Mouse (Mus musculus) CH12.LX (cell line): Measurements from ENCODE around the gene Ilf3. TPM values are rescaled to one million over a fixed set of nuclear protein-coding genes. Genes with fewer than 3 reads are reported as not detected.

Experiments used
- DNase-seq: peaks from one replicate; pipeline ENCODE4 v3.0.0-alpha.2; 2013; ENCODE audit errors: extremely low read depth
- H3K27ac ChIP-seq: 2 replicates; pipeline ENCODE4 v1.5.1; 2012; ENCODE audit warnings: low read depth, mild to moderate bottlenecking, control low read depth, moderate library complexity; ENCODE audit not compliant: insufficient read depth
- H3K27me3 ChIP-seq: replicated peaks from 2 replicates; pipeline ENCODE3; 2012; ENCODE audit warnings: inconsistent platforms
- H3K36me3 ChIP-seq, 2 experiments: replicated peaks in 1 of 2; 2 replicates each; pipeline versions ENCODE3 to v1.6.1; 2012; ENCODE audit warnings: inconsistent platforms in 1 of 2, low read length in 1 of 2, mild to moderate bottlenecking in 1 of 2, mixed read lengths in 1 of 2, moderate library complexity in 1 of 2; ENCODE audit not compliant: control insufficient read depth in 1 of 2, insufficient read depth in 1 of 2
- H3K4me1 ChIP-seq, 2 experiments: 2 replicates each; pipeline ENCODE4 v1.6.1; 2012; ENCODE audit warnings: inconsistent platforms in 1 of 2, moderate library complexity in 1 of 2; ENCODE audit not compliant: insufficient read depth in 2 of 2, control insufficient read depth in 1 of 2
- H3K4me2 ChIP-seq: 2 replicates; pipeline ENCODE4 v1.6.1; 2012; ENCODE audit warnings: low read depth, mild to moderate bottlenecking, control low read depth; ENCODE audit not compliant: poor library complexity, insufficient read depth, severe bottlenecking
- H3K4me3 ChIP-seq, 3 experiments: fragments of 150-350 bp in 1 of 3; sonication (generic) in 1 of 3; replicated peaks in 1 of 3; 2 replicates each; pipeline versions ENCODE3 to v1.5.1; 2011 to 2012; ENCODE audit warnings: low read depth in 2 of 3, low read length in 2 of 3, mild to moderate bottlenecking in 2 of 3, moderate library complexity in 2 of 3, control low read depth in 1 of 3, improper control_type of control experiment in 1 of 3, inconsistent platforms in 1 of 3, mixed read lengths in 1 of 3; ENCODE audit not compliant: poor library complexity in 1 of 3
- H3K79me2 ChIP-seq: replicated peaks from 2 replicates; pipeline ENCODE4 v1.6.1; 2012; ENCODE audit warnings: mild to moderate bottlenecking, moderate library complexity; ENCODE audit not compliant: control insufficient read depth, poor library complexity, insufficient read depth, severe bottlenecking; ENCODE audit errors: extremely low read depth
- H3K9ac ChIP-seq: 2 replicates; pipeline ENCODE4 v1.6.1; 2012; ENCODE audit warnings: low read depth, mild to moderate bottlenecking, control low read depth, moderate library complexity; ENCODE audit not compliant: insufficient read depth
- H3K9me3 ChIP-seq: replicated peaks from 2 replicates; pipeline ENCODE3; 2012; ENCODE audit warnings: low read length, inconsistent platforms, mixed read lengths
- ELF1 ChIP-seq: IDR thresholded peaks from 2 replicates; pipeline ENCODE4 v1.6.1; 2014; ENCODE audit warnings: low read depth, mild to moderate bottlenecking, inconsistent platforms, low read length, improper control_type of control experiment
- JUN ChIP-seq: IDR thresholded peaks from 2 replicates; pipeline ENCODE4 v1.6.1; 2011; ENCODE audit warnings: low read depth, mild to moderate bottlenecking, low read length, improper control_type of control experiment, moderate library complexity; ENCODE audit not compliant: insufficient read depth
- MAFK ChIP-seq: IDR thresholded peaks from 2 replicates; pipeline ENCODE4 v1.6.1; 2011; ENCODE audit warnings: low read length, improper control_type of control experiment; ENCODE audit not compliant: insufficient replicate concordance
- MAZ ChIP-seq: IDR thresholded peaks from 2 replicates; pipeline ENCODE4 v1.6.1; 2012; ENCODE audit warnings: low read depth, mild to moderate bottlenecking, inconsistent platforms, low read length, improper control_type of control experiment, moderate library complexity
- MXI1 ChIP-seq: IDR thresholded peaks from 2 replicates; pipeline ENCODE4 v1.6.1; 2011; ENCODE audit warnings: mild to moderate bottlenecking, low read depth, low read length, improper control_type of control experiment
- MYC ChIP-seq: IDR thresholded peaks from 2 replicates; pipeline ENCODE4 v1.6.1; 2011; ENCODE audit warnings: low read depth, mild to moderate bottlenecking, improper control_type of control experiment, low read length
- NRF1 ChIP-seq: IDR thresholded peaks from 2 replicates; pipeline ENCODE4 v1.6.1; 2014; ENCODE audit warnings: low read depth, mild to moderate bottlenecking, inconsistent platforms, low read length, improper control_type of control experiment, moderate library complexity
- PAX5 ChIP-seq: IDR thresholded peaks from 2 replicates; pipeline ENCODE4 v1.6.1; 2012; ENCODE audit warnings: low read length, inconsistent platforms, mixed read lengths
- POLR2A ChIP-seq: IDR thresholded peaks from 2 replicates; pipeline ENCODE4 v1.6.1; 2011; ENCODE audit warnings: low read depth, mild to moderate bottlenecking, improper control_type of control experiment, low read length
- POLR2AphosphoS2 ChIP-seq: IDR thresholded peaks from 2 replicates; pipeline ENCODE4 v1.6.1; 2011; ENCODE audit warnings: low read depth, low read length, improper control_type of control experiment
- RAD21 ChIP-seq: IDR thresholded peaks from 2 replicates; pipeline ENCODE4 v1.6.1; 2011; ENCODE audit warnings: low read depth, mild to moderate bottlenecking, low read length, improper control_type of control experiment, moderate library complexity
- SIN3A ChIP-seq: IDR thresholded peaks from 2 replicates; pipeline ENCODE4 v1.6.1; 2012; ENCODE audit warnings: low read length, improper control_type of control experiment, inconsistent platforms
- TBP ChIP-seq: conservative IDR thresholded peaks from 2 replicates; pipeline ENCODE4 v1.6.1; 2011; ENCODE audit warnings: low read depth, low read length, improper control_type of control experiment
- TCF12 ChIP-seq: IDR thresholded peaks from 2 replicates; pipeline ENCODE4 v1.6.1; 2014; ENCODE audit warnings: low read depth, mild to moderate bottlenecking, inconsistent platforms, low read length, improper control_type of control experiment
- UBTF ChIP-seq: IDR thresholded peaks from 2 replicates; pipeline ENCODE4 v1.6.1; 2012; ENCODE audit warnings: low read depth, mild to moderate bottlenecking, inconsistent platforms, low read length, improper control_type of control experiment, moderate library complexity
- USF1 ChIP-seq: IDR thresholded peaks from 2 replicates; pipeline ENCODE4 v1.6.1; 2014; ENCODE audit warnings: low read depth, mild to moderate bottlenecking, inconsistent platforms, low read length, improper control_type of control experiment
- ZKSCAN1 ChIP-seq: IDR thresholded peaks from 2 replicates; pipeline ENCODE4 v1.6.1; 2012; ENCODE audit warnings: low read depth, inconsistent platforms, low read length, improper control_type of control experiment, borderline replicate concordance
- ZMIZ1 ChIP-seq: IDR thresholded peaks from 2 replicates; pipeline ENCODE4 v1.6.1; 2012; ENCODE audit warnings: low read depth, mild to moderate bottlenecking, inconsistent platforms, low read length, improper control_type of control experiment
- ZNF384 ChIP-seq: IDR thresholded peaks from 2 replicates; pipeline ENCODE4 v1.6.1; 2012; ENCODE audit warnings: low read depth, low read length, improper control_type of control experiment, inconsistent platforms
- dilution Hi-C: fragments of 300-500 bp; cut with MboI; formaldehyde crosslinking; loops from 2 replicates; pipeline ENCODE4 v1.14.3; 2020; ENCODE audit warnings: low sequenced_read_pairs; ENCODE audit not compliant: extremely low pct_unique_long_range_greater_than_20kb, extremely low pct_ligation_motif_present
- in situ Hi-C: fragments of 300-500 bp; cut with MboI; formaldehyde crosslinking; loops from 3 replicates; pipeline ENCODE4 v1.14.3; 2019; ENCODE audit warnings: low sequenced_read_pairs, low pct_ligation_motif_present, low pct_unique_long_range_greater_than_20kb, mixed read lengths
- polyA plus RNA-seq: library from polyadenylated mRNA; unstranded; fragments of >175 nt; gene quantifications from 2 replicates; pipeline ENCODE4 v1.2.1, GENCODE M21; 2012; ENCODE audit warnings: low read depth; ENCODE audit not compliant: insufficient read length
- total RNA-seq, 2 experiments: library from RNA; depleted of rRNA; stranded (reverse); fragments of 300-350 nt in 1 of 2; fragments of >200 nt in 1 of 2; gene quantifications; 2 replicates each; pipeline ENCODE4 v1.2.3; 2012 to 2014

Gene Ilf3
- total and polyA plus RNA-seq, 3 experiments = 72.8 to 128 (median 77.3) TPM

DNA sequence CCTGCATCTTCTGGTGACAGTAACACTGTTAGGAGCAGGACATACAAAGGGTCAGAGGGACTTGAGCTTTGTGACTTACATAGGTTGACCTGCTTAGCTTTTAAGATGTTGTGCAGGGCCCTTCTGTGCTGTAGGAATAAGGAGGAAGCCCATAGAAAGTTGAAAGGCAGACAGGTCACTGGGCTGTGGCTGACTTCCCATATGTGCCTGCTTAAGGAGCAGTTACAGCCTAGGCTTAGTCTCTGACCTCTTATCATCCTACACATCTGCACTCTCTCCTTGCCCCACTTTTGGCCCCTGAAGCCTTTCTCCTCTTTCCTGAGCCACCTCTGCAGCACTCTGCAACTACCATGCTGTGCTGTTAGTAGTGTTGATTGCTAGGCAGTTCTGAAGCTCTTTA, 16.3 kb downstream of the Ilf3 start:
- peaks cover 85% of the 10 kb centered on the region for H3K79me2 ChIP-seq
- H3K4me3 ChIP-seq = no peak overlapping the region
- H3K9me3 ChIP-seq = no peaks in the 10 kb centered on the region
- no peak overlapping the region for H3K4me2 ChIP-seq
- no peak overlapping the region for H3K9ac ChIP-seq
- H3K4me1 ChIP-seq = peaks cover 0 to 8% of the 10 kb centered on the region in 2 experiments; a peak in 1 of 4 replicates
- no peak overlapping the region for H3K27ac ChIP-seq
- H3K36me3 ChIP-seq = peaks cover 39 to 90% of the 10 kb centered on the region in 2 experiments
- dilution Hi-C loops (no loop called here), in situ Hi-C loops (no loop called here)
- H3K27me3 ChIP-seq = no peaks in the 10 kb centered on the region
- TF ChIP-seq MXI1 (no peak), ZNF384 (no peak), TBP (no peak), NRF1 (no peak)
- DNase-seq = no peak

DNA sequence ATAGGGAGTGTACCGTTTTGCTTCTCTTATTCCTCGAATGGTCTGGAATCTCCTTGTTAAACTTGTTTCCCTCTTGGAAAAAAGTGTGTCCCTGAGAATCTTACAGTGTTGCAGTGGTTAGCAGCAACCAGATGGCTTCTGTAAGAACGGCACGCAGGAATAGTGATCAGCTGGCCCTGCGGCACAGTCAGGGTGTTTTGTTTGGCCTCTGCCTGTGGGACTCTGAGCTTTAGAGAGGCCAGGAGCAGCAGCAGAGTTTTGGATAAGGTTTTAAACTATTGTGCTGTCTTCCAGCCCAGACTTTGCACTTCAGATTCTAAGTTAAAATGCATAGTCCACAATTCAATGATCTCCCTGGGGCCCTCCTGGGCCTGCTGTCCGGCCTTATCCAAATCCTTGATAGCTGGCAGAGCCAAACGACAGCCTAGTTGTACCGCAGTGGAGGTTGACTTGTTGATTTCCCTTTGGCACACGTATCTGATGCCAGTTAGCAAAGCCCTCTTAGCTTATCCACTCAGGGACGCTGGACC, 25.0 kb downstream of the Ilf3 start:
- Histone ChIP-seq H3K4me2 (no peak overlapping the region), H3K4me1 (no peaks in the 10 kb centered on the region), H3K9ac (no peak overlapping the region), H3K9me3 (no peaks in the 10 kb centered on the region), H3K27me3 (no peaks in the 10 kb centered on the region), H3K79me2 (peaks cover 12% of the 10 kb centered on the region; the same call in 1 of the 2 replicates), H3K27ac (no peak overlapping the region), H3K4me3 (no peak overlapping the region), H3K36me3 (peaks cover 87 to 95% of the 10 kb centered on the region in 2 experiments)
- DNase-seq = no peak
- in situ Hi-C loops (no loop called here), dilution Hi-C loops (no loop called here)
- TF ChIP-seq MAFK = no peak
- no peak for TF ChIP-seq SIN3A
- no peak for TF ChIP-seq MXI1
- no peak for TF ChIP-seq MAZ
- TF ChIP-seq NRF1 = no peak
- TF ChIP-seq POLR2AphosphoS2 = no peak
- TF ChIP-seq USF1 = no peak
- no peak for TF ChIP-seq PAX5
- no peak for TF ChIP-seq UBTF
- no peak for TF ChIP-seq ZKSCAN1
- no peak for TF ChIP-seq ZMIZ1
- no peak for TF ChIP-seq RAD21
- TF ChIP-seq ELF1 = no peak

- dilution Hi-C loops = no loop called here
- in situ Hi-C loops = no loop called here
- H3K9ac ChIP-seq = no peak overlapping the region
- H3K36me3 ChIP-seq = peaks cover 84 to 98% of the 10 kb centered on the region in 2 experiments
- no peak for DNase-seq
- no peaks in the 10 kb centered on the region for H3K9me3 ChIP-seq
- no peak for TF ChIP-seq MYC
- TF ChIP-seq POLR2A = no peak
- no peak for TF ChIP-seq NRF1
- TF ChIP-seq JUN = no peak
- TF ChIP-seq USF1 = no peak
- no peak for TF ChIP-seq TCF12
- no peaks in the 10 kb centered on the region for H3K27me3 ChIP-seq
- H3K4me1 ChIP-seq = no peaks in the 10 kb centered on the region
- no peak overlapping the region for H3K27ac ChIP-seq
- no peaks in the 10 kb centered on the region; the same call in 1 of the 2 replicates for H3K79me2 ChIP-seq
- no peak overlapping the region for H3K4me2 ChIP-seq
- no peak overlapping the region for H3K4me3 ChIP-seq
These were observed 28.0 kb downstream of the Ilf3 start for GRCm38 (mm10) chr9:21395692-21396091.
